Mouse (Mus musculus) T-helper 1 cell (primary cell): ENCODE measurements around the gene Dok4.

Experiments used
- in situ Hi-C: fragments of 300-600 bp; cut with MboI, MseI; formaldehyde crosslinking; loops from one replicate; pipeline ENCODE4 v1.15.1; 2025; ENCODE audit warnings: high pct_unique_total_duplicates

The Dok4 gene

GRCm38 (mm10) chr8:94876197-94876730, at the start of gene Dok4:
TSS of gene Dok4 (minus strand) at chr8:94876330.
- in situ Hi-C loops: no loop called here

GRCm38 (mm10) chr8:94923405-94923804, 47.3 kb upstream of the Dok4 start, which contains the start of gene Adgrg5:
TSS of gene Adgrg5 (plus strand) at chr8:94923694.
- in situ Hi-C loops: no loop called here

- in situ Hi-C loops: no loop called here
Observed at GRCm38 (mm10) chr8:94922602-94923001, 46.5 kb upstream of the Dok4 start.

GRCm38 (mm10) chr8:94922176-94922575, 46.0 kb upstream of the Dok4 start:
- in situ Hi-C loops: no loop called here

- in situ Hi-C loops: no loop called here
Observed at GRCm38 (mm10) chr8:94919256-94919655, 43.1 kb upstream of the Dok4 start.

- in situ Hi-C loops: no loop called here
Observed at GRCm38 (mm10) chr8:94917851-94918495, 41.8 kb upstream of the Dok4 start, which contains the start of gene Ccdc102a. TSS of gene Ccdc102a (minus strand) at chr8:94918098.

- in situ Hi-C loops: no loop called here
Observed at GRCm38 (mm10) chr8:94917352-94917751, 41.2 kb upstream of the Dok4 start.

GRCm38 (mm10) chr8:94916960-94917324, 40.8 kb upstream of the Dok4 start:
- in situ Hi-C loops: no loop called here

GRCm38 (mm10) chr8:94916311-94916959, 40.3 kb upstream of the Dok4 start:
- in situ Hi-C loops: no loop called here

GRCm38 (mm10) chr8:94914701-94915101, 38.6 kb upstream of the Dok4 start:
- in situ Hi-C loops: no loop called here

GRCm38 (mm10) chr8:94914256-94914655, 38.1 kb upstream of the Dok4 start:
- in situ Hi-C loops: no loop called here

GRCm38 (mm10) chr8:94913061-94913660, 37.0 kb upstream of the Dok4 start:
- in situ Hi-C loops: no loop called here

GRCm38 (mm10) chr8:94908847-94909246, 32.7 kb upstream of the Dok4 start:
- in situ Hi-C loops: no loop called here

GRCm38 (mm10) chr8:94907591-94908300, 31.6 kb upstream of the Dok4 start:
- in situ Hi-C loops: no loop called here

GRCm38 (mm10) chr8:94904450-94905175, 28.5 kb upstream of the Dok4 start:
- in situ Hi-C loops: no loop called here

GRCm38 (mm10) chr8:94903709-94904108, 27.6 kb upstream of the Dok4 start:
- in situ Hi-C loops: no loop called here

- in situ Hi-C loops: no loop called here
Observed at GRCm38 (mm10) chr8:94901031-94901430, 24.9 kb upstream of the Dok4 start.

GRCm38 (mm10) chr8:94900617-94901016, 24.5 kb upstream of the Dok4 start:
- in situ Hi-C loops: no loop called here

- in situ Hi-C loops: no loop called here
Observed at GRCm38 (mm10) chr8:94899262-94899661, 23.1 kb upstream of the Dok4 start.

GRCm38 (mm10) chr8:94892917-94893316, 16.8 kb upstream of the Dok4 start:
- in situ Hi-C loops: no loop called here

GRCm38 (mm10) chr8:94888383-94889036, 12.4 kb upstream of the Dok4 start:
- in situ Hi-C loops: no loop called here
